Mouse (Mus musculus) cerebellum, adult 2 months (tissue): ENCODE measurements at regions not wholly inside any gene's neighbourhood (a gene's known extent, or its start where the extent isn't known, plus 50 kb on each side); places are given as distances from the start of the nearest gene placed in this dataset.
A peak's percentile ranks its signal among the peaks of the same experiment; 100 is the strongest.

Experiments used
- DNase-seq, 2 experiments: peaks; one replicate each; pipeline ENCODE4 v3.0.0; 2021
- H3K27ac ChIP-seq: fragments of 200-500 bp; 2 replicates; pipeline ENCODE4 v1.5.1; 2012; ENCODE audit warnings: low read length, control low read depth, inconsistent platforms; ENCODE audit not compliant: insufficient read depth
- H3K27me3 ChIP-seq: fragments of 200-500 bp; 2 replicates; pipeline ENCODE4 v1.6.1; 2012; ENCODE audit warnings: inconsistent platforms, mild to moderate bottlenecking, low read length, moderate library complexity; ENCODE audit not compliant: control insufficient read depth, insufficient read depth
- H3K4me1 ChIP-seq: fragments of 200-500 bp; 2 replicates; pipeline ENCODE4 v1.6.1; 2011; ENCODE audit warnings: low read length; ENCODE audit not compliant: control insufficient read depth, insufficient read depth
- H3K4me3 ChIP-seq: fragments of 200-500 bp; replicated peaks from 2 replicates; pipeline ENCODE3; 2011; ENCODE audit warnings: mild to moderate bottlenecking, low read depth, low read length, control low read depth; ENCODE audit not compliant: insufficient read depth
- CTCF ChIP-seq: fragments of 200-500 bp; IDR thresholded peaks from 2 replicates; pipeline ENCODE4 v1.5.1; 2011; ENCODE audit warnings: low read depth, mild to moderate bottlenecking, control low read depth, low read length, moderate library complexity, borderline replicate concordance; ENCODE audit not compliant: insufficient read depth
- POLR2A ChIP-seq: fragments of 200-500 bp; IDR thresholded peaks from 2 replicates; pipeline ENCODE4 v1.6.1; 2011; ENCODE audit warnings: low read length, control low read depth, borderline replicate concordance; ENCODE audit not compliant: insufficient read depth
- WGBS: fragments of 180-500 bp; shearing (Covaris S2); methylation state at CpG from one replicate; pipeline ENCODE4 v1.1.7; 2018; 5-methylcytosine and 5-hydroxymethylcytosine counted together

DNA sequence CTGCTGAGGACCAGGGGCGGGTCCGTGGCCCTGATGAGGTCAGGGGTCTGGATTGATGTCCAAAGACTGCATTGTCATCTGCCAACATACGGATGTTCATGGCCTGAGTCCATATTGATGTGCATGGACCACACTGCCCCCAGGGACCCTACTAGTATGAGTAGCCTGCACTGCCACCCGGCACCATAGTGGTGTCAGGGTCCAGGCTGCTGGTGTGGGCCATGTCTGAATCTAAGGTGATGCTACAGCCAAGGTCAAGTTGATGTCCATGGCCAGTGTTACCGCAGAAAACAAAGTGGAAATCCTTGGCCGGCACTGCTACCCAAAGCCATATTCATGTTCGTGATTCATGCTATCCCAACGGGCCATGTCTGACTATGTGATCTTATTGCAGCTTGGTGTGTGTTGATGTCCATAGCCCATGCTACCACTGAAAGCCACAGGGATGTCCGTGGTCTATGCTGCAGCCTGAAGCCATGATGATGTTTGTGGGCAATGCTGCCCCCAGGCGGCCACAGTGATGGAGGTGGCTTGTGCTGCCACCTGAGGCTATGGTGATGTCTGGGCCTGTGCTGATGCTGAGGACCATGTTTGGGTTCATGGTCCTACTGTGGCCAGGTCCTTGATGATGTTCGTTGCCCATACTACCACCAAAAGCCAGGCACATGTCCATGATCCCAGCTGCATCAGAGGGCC, 130.5 kb downstream of the Iqub start:
- no peaks in the 10 kb centered on the region for H3K27me3 ChIP-seq
- peak in 1 of 2 experiments; percentile 6 for DNase-seq
- WGBS: 84% methylated on average over 11 of the region's 11 CpGs

GRCm38 (mm10) chr6:24379859-24380258, 135.0 kb downstream of the Iqub start:
- no peak for DNase-seq
- Histone ChIP-seq H3K4me3 (no peak overlapping the region), H3K4me1 (no peaks in the 10 kb centered on the region), H3K27me3 (no peaks in the 10 kb centered on the region), H3K27ac (no peak overlapping the region)
- WGBS: 87% methylated on average over 2 of the region's 2 CpGs
- TF ChIP-seq CTCF: no peak

More for the DNA sequence above, 130.5 kb downstream of the Iqub start:
- no peak overlapping the region for H3K4me3 ChIP-seq
- no peak overlapping the region for H3K27ac ChIP-seq
- H3K4me1 ChIP-seq: no peaks in the 10 kb centered on the region
- peak; percentile 47 for TF ChIP-seq CTCF
- TF ChIP-seq POLR2A: no peak

- Histone ChIP-seq H3K4me3 (no peak overlapping the region), H3K4me1 (no peaks in the 10 kb centered on the region), H3K27me3 (no peaks in the 10 kb centered on the region), H3K27ac (no peak overlapping the region)
- 83% methylated on average over 4 of the region's 4 CpGs for WGBS
- TF ChIP-seq POLR2A (no peak), CTCF (no peak)
- no peak for DNase-seq
Observed at GRCm38 (mm10) chr6:24376728-24377127, 138.1 kb downstream of the Iqub start.

DNA sequence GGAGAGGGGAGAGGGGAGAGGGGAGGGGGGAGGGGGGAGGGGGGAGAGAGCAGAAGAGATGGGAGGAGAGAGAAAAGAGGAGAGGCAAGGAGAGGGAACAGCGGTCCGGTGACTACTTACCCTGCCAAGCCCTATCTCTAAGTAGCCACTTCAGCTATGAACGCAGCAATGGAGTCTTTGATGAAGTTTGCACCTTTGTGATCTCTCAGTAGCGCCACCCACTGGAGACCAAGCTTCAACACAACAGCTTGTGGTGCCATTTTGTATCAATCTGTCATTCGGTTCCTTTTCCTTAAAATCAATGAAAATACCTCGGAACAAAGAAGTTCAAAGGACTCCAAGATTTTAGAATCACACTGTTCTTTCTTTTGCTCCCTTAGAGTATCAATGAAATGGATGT, 141.7 kb downstream of the Iqub start:
- H3K4me3 ChIP-seq: no peak overlapping the region
- H3K27ac ChIP-seq: no peak overlapping the region
- H3K4me1 ChIP-seq: no peaks in the 10 kb centered on the region
- no peak for TF ChIP-seq CTCF
- no peak for TF ChIP-seq POLR2A
- H3K27me3 ChIP-seq: no peaks in the 10 kb centered on the region
- DNase-seq: no peak
- WGBS: 86% methylated on average over 6 of the region's 6 CpGs

GRCm38 (mm10) chr6:24371680-24372079, 143.2 kb downstream of the Iqub start:
- H3K27ac ChIP-seq: no peak overlapping the region
- TF ChIP-seq POLR2A: no peak
- TF ChIP-seq CTCF: no peak
- no peaks in the 10 kb centered on the region for H3K27me3 ChIP-seq
- 77% methylated on average over 1 of the region's 1 CpGs for WGBS
- DNase-seq: no peak
- H3K4me3 ChIP-seq: no peak overlapping the region
- no peaks in the 10 kb centered on the region for H3K4me1 ChIP-seq

DNA sequence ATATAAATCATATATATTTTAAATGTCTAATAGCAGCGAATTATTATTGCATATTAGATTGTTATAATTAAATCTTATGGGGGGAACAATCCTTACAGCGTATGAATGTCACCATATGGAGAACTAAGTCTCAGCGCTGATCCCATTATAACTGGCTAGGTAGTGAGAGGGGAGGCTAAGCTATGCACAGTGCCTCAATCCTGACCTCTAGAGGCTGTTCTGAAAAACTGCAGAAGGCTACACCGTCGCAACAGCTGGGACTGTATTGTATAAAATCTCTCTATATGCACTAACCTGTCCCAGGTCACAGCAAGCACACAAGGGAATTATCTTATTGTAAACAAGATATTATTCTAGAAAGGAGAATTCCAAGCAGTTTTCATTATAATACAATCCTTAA, 164.0 kb downstream of the Iqub start:
- 6% methylated on average over 5 of the region's 5 CpGs for WGBS
- H3K4me1 ChIP-seq: no peaks in the 10 kb centered on the region; the same call in 1 of the 2 replicates
- H3K4me3 ChIP-seq: no peak overlapping the region

GRCm38 (mm10) chr6:24348481-24349062, 166.3 kb downstream of the Iqub start:
- Histone ChIP-seq H3K4me1 (no peaks in the 10 kb centered on the region; the same call in 1 of the 2 replicates), H3K27me3 (no peaks in the 10 kb centered on the region), H3K4me3 (no peak overlapping the region), H3K27ac (no peak overlapping the region)
- WGBS: 81% methylated on average over 8 of the region's 8 CpGs
- no peak for TF ChIP-seq CTCF
- TF ChIP-seq POLR2A: no peak
- DNase-seq: no peak

More for the DNA sequence above, 164.0 kb downstream of the Iqub start:
- DNase-seq: peak; percentile 61 to 73
- TF ChIP-seq POLR2A: no peak
- peak; percentile 90 for TF ChIP-seq CTCF
- Histone ChIP-seq H3K27me3 (no peaks in the 10 kb centered on the region), H3K27ac (no peak overlapping the region)

DNA sequence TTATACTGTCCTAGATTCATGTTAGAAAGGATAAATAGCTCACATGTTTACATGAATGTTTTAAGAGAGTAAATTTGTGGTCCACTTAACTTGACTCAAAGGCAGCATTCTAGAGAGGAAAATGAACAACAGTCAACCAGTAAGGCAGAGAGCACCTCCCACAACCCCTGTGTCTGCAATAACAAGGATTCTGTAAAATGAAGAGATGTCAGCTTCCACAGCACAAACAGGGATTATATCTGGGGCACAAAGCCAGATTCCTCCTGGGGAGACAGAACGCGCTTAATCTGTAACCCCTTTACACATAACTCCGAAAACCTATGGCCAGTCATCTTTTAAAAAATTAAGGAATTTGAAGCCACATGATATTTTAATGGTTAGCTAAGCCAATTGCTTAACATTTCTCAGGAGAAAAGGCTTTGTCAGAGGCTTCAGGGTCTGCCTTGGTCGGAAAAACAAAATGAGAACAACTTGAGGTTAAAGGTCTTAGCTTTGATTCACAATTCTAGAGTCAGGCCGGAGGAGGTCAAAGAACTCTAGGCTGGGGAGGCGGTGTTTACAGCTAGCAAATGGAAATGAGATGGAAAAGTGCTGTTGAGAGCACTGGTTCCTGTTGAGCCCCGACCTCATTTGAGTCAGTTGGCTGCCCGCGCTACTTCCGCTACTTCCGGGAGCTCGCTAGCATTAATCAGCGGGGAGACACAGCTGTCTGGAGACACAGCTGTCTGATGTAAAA, 167.0 kb downstream of the Iqub start:
- TF ChIP-seq CTCF: no peak
- no peak for TF ChIP-seq POLR2A
- Histone ChIP-seq H3K27me3 (no peaks in the 10 kb centered on the region), H3K4me1 (no peaks in the 10 kb centered on the region; the same call in 1 of the 2 replicates), H3K27ac (no peak overlapping the region), H3K4me3 (no peak overlapping the region)
- WGBS: 67% methylated on average over 13 of the region's 13 CpGs
- peak in 1 of 2 experiments; percentile 34 for DNase-seq
